Mouse (Mus musculus) layer of hippocampus, adult 8-10 months (tissue): ENCODE results near the gene Tmbim6. TPM values are rescaled to one million over a fixed set of nuclear protein-coding genes. Genes with fewer than 3 reads are reported as not detected.
"Not testable (repeated sequence)": the region's sequence is repeated elsewhere in the genome, so short reads cannot be mapped to it uniquely, and the experiment has no call there.

Source experiments
- DNase-seq, 2 experiments: peaks; one replicate each; pipeline ENCODE4 v3.0.0; 2022; ENCODE audit warnings: low spot score in 2 of 2
- total RNA-seq, 4 experiments: library from RNA; stranded (reverse); gene quantifications; 2 replicates each; pipeline ENCODE4 v1.2.4; 2022

Tmbim6 gene
- total RNA-seq, 4 experiments from 2014 or later: 349 to 403 (median 360) TPM

GRCm38 (mm10) chr15:99382893-99383292, 9.8 kb upstream of the Tmbim6 start:
- DNase-seq: no peak

DNA sequence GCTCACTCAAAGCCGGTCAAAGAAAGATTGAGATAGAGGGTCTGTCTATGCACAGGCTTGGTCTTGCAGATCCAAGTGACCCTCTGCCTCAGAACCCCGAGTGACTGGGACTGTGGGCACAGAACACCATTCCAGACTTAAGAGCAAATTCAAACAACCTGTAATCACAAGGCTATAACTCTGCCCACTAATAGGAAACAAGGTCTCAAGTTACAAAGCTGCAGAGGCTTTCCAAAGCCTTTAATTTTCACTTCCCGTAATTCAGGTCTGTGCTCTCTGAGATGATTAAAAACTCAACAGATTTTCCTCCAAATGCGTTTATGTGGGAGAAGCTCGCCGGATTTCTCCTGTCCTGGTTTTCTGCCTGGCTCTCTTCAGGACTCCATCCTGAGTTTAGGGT, 8.6 kb upstream of the Tmbim6 start:
- no peak for DNase-seq

- not testable (repeated sequence) for DNase-seq
Measured at GRCm38 (mm10) chr15:99386110-99386509, 6.6 kb upstream of the Tmbim6 start.

DNA sequence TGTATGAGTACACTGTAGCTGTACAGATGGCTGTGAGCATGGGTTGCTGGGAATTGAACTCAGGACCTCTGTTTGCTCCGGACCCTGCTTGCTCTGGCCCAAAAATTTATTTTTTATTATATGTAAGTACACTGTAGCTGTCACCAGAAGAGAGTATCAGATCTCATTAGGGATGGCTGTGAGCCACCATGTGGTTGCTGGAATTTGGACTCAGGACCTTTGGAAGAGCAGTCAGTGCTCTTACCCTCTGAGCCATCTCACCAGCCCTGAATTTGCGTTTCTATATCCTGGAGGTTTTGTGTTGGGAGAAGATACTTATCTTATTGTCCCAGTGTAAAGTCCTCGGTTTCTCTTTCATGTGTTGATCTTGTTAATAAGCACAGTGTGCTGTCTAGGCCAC, 5.9 kb upstream of the Tmbim6 start:
- no peak for DNase-seq

DNA sequence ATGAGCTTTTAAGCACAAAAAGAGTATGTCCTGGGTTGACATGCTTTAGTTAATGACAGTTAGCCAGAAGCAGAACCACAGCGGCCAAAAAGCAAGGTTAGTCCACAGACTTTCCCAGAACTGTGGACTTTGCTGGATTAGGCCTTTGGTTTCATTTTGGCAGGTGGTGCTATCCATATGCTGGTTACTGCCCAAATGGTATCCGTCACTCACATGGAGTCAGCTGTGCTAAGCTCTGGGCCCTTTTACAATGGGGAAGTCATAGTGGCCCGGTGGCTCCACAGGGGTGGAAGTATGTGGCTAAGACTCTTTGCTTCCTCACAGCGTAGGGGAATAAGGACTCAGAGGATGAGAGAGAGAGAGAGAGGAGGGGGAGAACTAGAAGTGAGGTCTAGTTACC, 4.7 kb upstream of the Tmbim6 start:
- DNase-seq: no peak

DNA sequence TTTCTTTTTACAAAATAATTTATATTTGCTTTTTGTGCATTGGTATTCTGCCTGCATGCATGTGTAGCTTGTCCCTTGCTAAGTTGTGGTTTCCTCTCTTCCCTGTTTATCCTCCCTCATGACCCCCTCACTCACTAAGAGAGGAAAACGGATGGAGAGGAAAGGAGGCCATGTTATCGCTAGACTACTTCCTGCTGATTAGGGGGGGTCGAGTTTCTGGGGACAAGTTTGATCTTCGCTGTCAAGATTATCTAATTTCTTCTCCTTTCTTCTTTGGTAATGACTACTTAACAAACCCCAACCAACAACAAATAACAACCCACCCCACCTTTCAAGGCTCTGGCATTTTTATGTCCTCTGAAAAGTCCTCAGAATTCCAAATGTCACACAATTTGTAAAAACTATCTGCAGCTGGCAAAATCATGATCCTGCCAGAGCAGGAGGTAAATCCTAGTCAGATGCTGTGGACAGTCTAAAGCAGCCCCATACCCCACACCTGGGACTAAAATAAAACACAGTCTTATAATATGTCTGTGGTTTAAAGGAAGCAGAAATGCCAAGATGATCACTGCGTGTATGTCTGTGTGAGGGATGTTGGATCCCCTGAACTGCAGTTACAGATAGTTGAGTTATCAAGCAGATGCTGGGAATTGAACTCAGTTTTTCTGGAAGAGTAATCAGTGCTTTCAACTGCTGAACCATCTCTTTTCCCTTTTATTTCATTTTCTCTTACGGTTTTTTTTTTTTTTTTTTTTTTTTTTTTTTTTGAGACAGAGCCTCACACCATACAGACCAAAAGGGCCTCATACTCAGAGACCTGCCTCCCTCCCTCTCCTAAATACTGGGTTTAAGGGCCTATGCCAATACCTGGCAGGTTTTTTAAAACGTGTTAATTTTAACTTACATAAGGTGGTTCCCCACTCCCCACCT, 1.9 kb upstream of the Tmbim6 start:
- DNase-seq: no peak

DNA sequence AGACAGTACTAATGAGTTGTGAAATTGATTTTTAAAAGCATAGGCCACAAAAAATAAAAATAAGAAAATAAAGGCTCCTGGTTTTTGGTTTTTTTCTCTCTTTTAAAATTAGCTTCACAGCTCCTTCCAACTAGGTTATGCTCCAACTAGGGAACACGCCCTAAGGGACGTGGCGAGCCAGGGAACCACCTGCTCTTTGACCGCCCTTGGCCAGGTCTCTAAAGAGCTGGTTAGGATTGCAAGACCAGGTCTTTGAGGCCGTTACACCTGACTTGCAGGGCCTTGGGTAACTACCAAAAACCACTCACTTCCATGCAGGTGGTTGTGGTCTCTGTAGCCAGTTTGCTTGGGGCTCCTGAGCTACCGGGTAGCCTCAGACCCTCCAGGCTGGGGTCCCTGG, 707 bp upstream of the Tmbim6 start:
- no peak for DNase-seq

DNA sequence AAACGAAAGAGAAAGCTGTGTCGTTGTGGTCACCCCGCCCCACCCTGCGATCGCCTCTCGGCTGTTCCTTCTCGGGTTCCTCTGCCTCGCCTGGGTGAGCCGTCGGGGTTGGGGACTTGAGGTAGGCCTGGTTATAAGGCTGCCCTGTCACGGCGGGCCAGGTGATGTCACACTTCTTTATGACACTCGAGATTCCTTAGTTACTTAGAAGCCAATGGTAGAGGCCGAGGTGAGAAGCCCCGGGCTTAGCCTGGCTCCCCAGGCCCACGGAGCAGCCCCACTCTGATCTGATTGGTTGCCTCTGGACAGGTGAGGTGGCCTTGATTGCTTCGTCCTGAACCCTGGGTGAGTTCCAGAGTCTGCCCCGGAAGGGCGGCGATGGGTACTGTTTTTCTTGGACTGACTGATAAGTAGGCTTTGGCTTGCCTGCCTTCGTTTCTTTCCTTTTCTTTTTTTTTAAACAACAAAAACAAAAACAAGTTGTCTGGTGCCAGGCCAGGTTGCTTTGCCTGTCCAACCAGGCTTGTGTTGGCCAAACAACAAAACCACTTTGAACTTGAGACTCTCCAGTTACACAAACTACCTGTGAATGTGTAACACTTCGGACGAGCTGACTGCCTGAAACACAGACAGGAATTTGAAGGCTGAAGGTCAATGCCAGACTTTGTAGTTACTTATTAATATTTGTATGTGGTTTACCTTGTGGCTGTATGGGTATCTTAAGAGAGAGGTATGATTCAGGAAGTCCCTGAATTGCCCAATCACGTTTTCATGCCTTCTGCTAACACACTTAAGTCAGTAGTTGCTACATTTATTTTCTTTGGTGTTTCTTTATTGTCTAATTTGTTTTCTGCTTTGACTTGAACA, 937 bp downstream of the Tmbim6 start:
- DNase-seq: peak in 1 of 2 experiments; percentile 38

GRCm38 (mm10) chr15:99396462-99396861, 3.8 kb downstream of the Tmbim6 start:
- DNase-seq: no peak

GRCm38 (mm10) chr15:99396875-99397274, 4.2 kb downstream of the Tmbim6 start:
- no peak for DNase-seq

- no peak for DNase-seq
Measured at GRCm38 (mm10) chr15:99397622-99398021, 4.9 kb downstream of the Tmbim6 start.

GRCm38 (mm10) chr15:99399503-99400245, 7.0 kb downstream of the Tmbim6 start:
- no peak for DNase-seq

DNA sequence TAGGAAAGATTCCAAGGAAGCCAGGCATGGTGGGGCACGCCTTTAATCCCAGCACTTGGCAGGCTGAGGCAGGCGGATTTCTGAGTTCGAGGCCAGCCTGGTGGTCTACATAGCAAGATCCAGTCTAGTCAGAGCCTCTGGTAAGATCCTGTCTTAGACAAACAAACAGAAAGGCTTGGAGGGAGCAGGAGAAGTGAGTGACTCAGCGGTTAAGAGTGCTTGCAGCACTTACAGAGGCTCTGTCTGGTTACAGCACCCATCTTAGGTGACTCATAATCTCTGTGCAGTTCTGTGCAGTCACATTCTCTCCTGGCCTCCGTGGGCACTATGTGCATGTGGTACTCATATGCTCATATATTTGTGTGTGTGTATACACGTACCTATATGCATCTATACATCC, 7.9 kb downstream of the Tmbim6 start:
- DNase-seq: no peak

- no peak for DNase-seq
Measured at GRCm38 (mm10) chr15:99403159-99403889, 10.6 kb downstream of the Tmbim6 start.

- no peak for DNase-seq
Measured at GRCm38 (mm10) chr15:99405150-99405549, 12.5 kb downstream of the Tmbim6 start.

DNA sequence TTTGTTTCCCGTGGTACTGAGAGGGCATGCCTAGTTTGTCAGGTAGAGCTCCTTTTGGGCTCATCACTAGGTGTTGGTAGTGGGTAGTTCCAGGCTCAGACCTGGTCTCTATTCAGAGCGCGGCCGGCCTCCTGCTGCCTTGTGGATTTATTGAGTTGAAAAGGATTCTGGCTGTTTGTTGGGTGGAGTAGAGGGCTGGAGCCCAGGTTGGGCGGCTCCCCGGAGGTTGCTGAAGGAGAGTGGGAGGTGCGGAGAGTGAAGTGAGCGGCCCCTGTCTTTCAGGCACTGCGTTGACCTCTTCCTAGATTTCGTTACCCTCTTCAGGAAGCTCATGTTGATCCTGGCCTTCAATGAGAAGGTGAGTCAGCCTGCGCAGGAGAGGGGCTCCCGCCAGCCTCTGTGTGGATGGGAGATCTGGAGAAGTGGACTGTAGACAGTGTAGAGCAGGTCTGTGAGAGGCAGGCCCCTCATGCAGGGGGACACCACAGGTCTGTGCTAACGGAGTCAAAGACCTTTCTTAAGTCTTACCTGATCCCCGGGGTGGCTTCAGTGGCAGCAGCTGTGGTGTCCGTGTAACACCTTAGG, 14.4 kb downstream of the Tmbim6 start:
- DNase-seq: no peak

- no peak for DNase-seq
Measured at GRCm38 (mm10) chr15:99408845-99409244, 16.2 kb downstream of the Tmbim6 start.

GRCm38 (mm10) chr15:99411747-99412146, 19.1 kb downstream of the Tmbim6 start:
- no peak for DNase-seq

DNA sequence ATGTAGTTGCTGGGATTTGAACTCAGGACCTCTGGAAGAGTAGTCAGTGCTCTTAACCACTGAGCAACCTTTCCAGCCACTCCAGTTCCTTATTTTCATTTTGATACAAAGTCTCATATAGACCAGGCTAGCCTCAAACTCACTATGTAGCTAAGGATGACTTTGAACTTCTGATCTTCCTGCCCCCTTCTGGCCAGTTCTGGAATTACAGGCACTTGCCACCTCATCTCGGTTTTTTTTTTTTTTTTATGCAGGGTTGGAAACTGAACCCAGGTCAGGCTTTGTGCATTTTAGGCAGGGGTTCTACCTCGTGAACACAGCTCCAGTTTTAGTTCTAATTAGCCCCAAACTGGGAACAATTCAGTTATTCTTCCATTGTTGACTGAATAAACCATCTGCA, 23.1 kb downstream of the Tmbim6 start:
- peak in 1 of 2 experiments; percentile 51 for DNase-seq

DNA sequence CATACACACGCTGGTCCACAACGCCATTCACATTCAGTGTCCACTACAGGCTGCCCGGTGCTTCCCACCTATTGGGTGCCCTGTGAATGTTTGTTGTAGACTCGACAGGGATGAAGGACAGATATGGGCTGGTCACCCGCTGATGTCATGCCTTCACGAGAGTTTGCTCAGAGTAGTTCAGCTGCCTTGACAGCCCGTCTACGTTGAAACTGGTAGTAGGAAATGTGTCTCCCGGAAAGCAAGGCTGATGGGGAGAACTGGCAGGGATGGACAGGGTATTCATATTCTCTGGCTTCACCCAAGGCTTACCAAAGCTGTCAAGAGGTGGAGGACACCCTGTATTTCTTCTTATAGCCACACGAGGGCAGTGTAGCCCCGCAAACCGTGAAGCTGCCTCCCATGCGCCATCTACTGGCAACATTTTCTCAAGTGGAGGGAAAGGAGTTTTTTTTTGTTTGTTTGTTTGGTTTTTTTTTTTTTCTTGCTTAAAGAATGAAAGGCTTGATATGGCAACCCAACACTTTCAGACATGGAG, 23.7 kb downstream of the Tmbim6 start:
- peak; percentile 49 to 81 for DNase-seq
